8 mouse cellular contexts compared by ENCODE assay signal in genomic region chr16:3744186-3744700, GRCm38 (mm10). TPM values are rescaled to one million over a fixed set of nuclear protein-coding genes. Genes with fewer than 3 reads are reported as not detected.
A peak's percentile ranks its signal among the peaks of the same experiment; 100 is the strongest.
DNase-seq lines count a peak whose midpoint lies in the region; ATAC-seq and TF ChIP-seq lines count a peak whose summit lies in the region.

No protein-coding gene starts in this region.

- TF ChIP-seq CTCF in CH12.LX (conservative IDR thresholded peaks at IDR 0.05 in 1 of 2, IDR thresholded peaks at IDR 0.05 in 1 of 2; ENCODE audit: low read depth in 2 of 2, low read length in 2 of 2): peak in 1 of 2 experiments; percentile 49; a peak in 2 of 4 replicates

- 1% methylated on average over 32 of the region's 32 CpGs for WGBS in intestine, embryonic 15.5 days
- WGBS in midbrain, embryonic 14.5 days: under 1% methylated on average over 32 of the region's 32 CpGs

- TF ChIP-seq POLR2A in CH12.LX (IDR thresholded peaks at IDR 0.05; ENCODE audit: low read depth, low read length): no peak; the same call in none of the 2 replicates

- H3K4me1 ChIP-seq in CH12.LX (ENCODE audit: control insufficient read depth in 1 of 2, insufficient read depth in 2 of 2): peaks cover 3 to 38% of the 10 kb centered on the region in 2 experiments; a peak in 3 of 4 replicates
- H3K4me1 ChIP-seq in erythroblast, embryonic 14.5 days (ENCODE audit: control insufficient read depth): peaks cover 30% of the 10 kb centered on the region
- H3K4me1 ChIP-seq in intestine, embryonic 15.5 days (replicated peaks): peaks cover 11% of the 10 kb centered on the region
- peaks cover 22% of the 10 kb centered on the region for H3K4me1 ChIP-seq in midbrain, embryonic 14.5 days (ENCODE audit: control insufficient read depth, insufficient read depth, low read length)

- intact Hi-C loops in heart, postnatal 10 days (cut with DNase I): loop anchor here (2.0 kb wide), 1 partner anchor 165 kb away; the partner anchor contains the start of genes 1700037C18Rik and Cluap1

- dilution Hi-C loops in CH12.LX (cut with MboI; ENCODE audit: extremely low pct_ligation_motif_present, extremely low pct_unique_long_range_greater_than_20kb, low sequenced_read_pairs): no loop called here

- H3K27me3 ChIP-seq in CH12.LX (replicated peaks): no peaks in the 10 kb centered on the region
- H3K27me3 ChIP-seq in erythroblast, embryonic 14.5 days (ENCODE audit: control insufficient read depth): peaks cover 3% of the 10 kb centered on the region
- no peaks in the 10 kb centered on the region for H3K27me3 ChIP-seq in intestine, embryonic 15.5 days (replicated peaks)
- H3K27me3 ChIP-seq in midbrain, embryonic 14.5 days (ENCODE audit: control insufficient read depth, insufficient read depth, low read length): no peaks in the 10 kb centered on the region

- H3K36me3 ChIP-seq in CH12.LX (replicated peaks in 1 of 2; ENCODE audit: control insufficient read depth in 1 of 2, insufficient read depth in 1 of 2, low read length in 1 of 2): peaks cover 20 to 32% of the 10 kb centered on the region in 2 experiments
- peaks cover 32% of the 10 kb centered on the region for H3K36me3 ChIP-seq in erythroblast, embryonic 14.5 days (ENCODE audit: control insufficient read depth)
- H3K36me3 ChIP-seq in intestine, embryonic 15.5 days: peaks cover 23% of the 10 kb centered on the region
- peaks cover 24% of the 10 kb centered on the region for H3K36me3 ChIP-seq in midbrain, embryonic 14.5 days (ENCODE audit: control insufficient read depth, insufficient read depth, low read length)

- in situ Hi-C loops in CH12.LX (cut with MboI; ENCODE audit: low pct_ligation_motif_present, low pct_unique_long_range_greater_than_20kb, low sequenced_read_pairs): no loop called here

- H3K4me3 ChIP-seq in CH12.LX (replicated peaks in 1 of 3; ENCODE audit: low read depth in 2 of 3, low read length in 2 of 3, poor library complexity in 1 of 3): peak overlapping the region; percentile 64 to 99 (median 66)
- peak overlapping the region; percentile 75 for H3K4me3 ChIP-seq in erythroblast, embryonic 14.5 days (replicated peaks)
- peak overlapping the region; percentile 79 for H3K4me3 ChIP-seq in intestine, embryonic 15.5 days (replicated peaks)
- H3K4me3 ChIP-seq in midbrain, embryonic 14.5 days (replicated peaks; ENCODE audit: low read depth, low read length): peak overlapping the region; percentile 86

- no peak for TF ChIP-seq EP300 in CH12.LX (IDR thresholded peaks at IDR 0.05; ENCODE audit: low read length)

- H3K4me2 ChIP-seq in CH12.LX (ENCODE audit: insufficient read depth, low read depth, poor library complexity, severe bottlenecking): peak overlapping the region; percentile 93
- H3K4me2 ChIP-seq in intestine, embryonic 15.5 days (replicated peaks): peak overlapping the region; percentile 82
- H3K4me2 ChIP-seq in midbrain, embryonic 14.5 days (ENCODE audit: low read length): peak overlapping the region; percentile 96

- TF ChIP-seq RAD21 in CH12.LX (IDR thresholded peaks at IDR 0.05; ENCODE audit: low read depth, low read length): peak; percentile 40

- peak overlapping the region; percentile 45 for H3K27ac ChIP-seq in CH12.LX (ENCODE audit: insufficient read depth, low read depth)
- H3K27ac ChIP-seq in intestine, embryonic 15.5 days: peak overlapping the region; percentile 73
- peak overlapping the region; percentile 90 for H3K27ac ChIP-seq in midbrain, embryonic 14.5 days (replicated peaks; ENCODE audit: low read depth, low read length)

- H3K79me2 ChIP-seq in CH12.LX (replicated peaks; ENCODE audit: control insufficient read depth, extremely low read depth, insufficient read depth, poor library complexity, severe bottlenecking): peaks cover 30% of the 10 kb centered on the region

- peak; percentile 72 for ATAC-seq in intestine, embryonic 15.5 days
- no peak; the same call in 1 of the 2 replicates for ATAC-seq in midbrain, embryonic 14.5 days (ENCODE audit: low FRiP score, low TSS enrichment)

- H3K9me3 ChIP-seq in CH12.LX (replicated peaks; ENCODE audit: low read length): peaks cover 14% of the 10 kb centered on the region
- peaks cover 11% of the 10 kb centered on the region for H3K9me3 ChIP-seq in erythroblast, embryonic 14.5 days (ENCODE audit: control insufficient read depth, low read length)
- H3K9me3 ChIP-seq in intestine, embryonic 15.5 days: no peaks in the 10 kb centered on the region
- peaks cover 12% of the 10 kb centered on the region for H3K9me3 ChIP-seq in midbrain, embryonic 14.5 days (ENCODE audit: control insufficient read depth, low read length)

- peak overlapping the region; percentile 73 for H3K9ac ChIP-seq in CH12.LX (ENCODE audit: insufficient read depth, low read depth)
- H3K9ac ChIP-seq in intestine, embryonic 15.5 days: peak overlapping the region; percentile 83
- H3K9ac ChIP-seq in midbrain, embryonic 14.5 days (replicated peaks; ENCODE audit: low read length): peak overlapping the region; percentile 86

- peak; percentile 15 for DNase-seq in heart, adult 8-10 months (ENCODE audit: low spot score)
- DNase-seq in heart, postnatal 10 days: no peak
- no peak for DNase-seq in CH12.LX (ENCODE audit: extremely low read depth)
- no peak for DNase-seq in midbrain, embryonic 14.5 days
- no peak for DNase-seq in cerebellum, postnatal 4 days (ENCODE audit: low spot score in 2 of 2)
- DNase-seq in kidney, postnatal 10 days: no peak

TF ChIP-seq in CH12.LX, 34 proteins besides CTCF, POLR2A, EP300 and RAD21:
- TF ChIP-seq TCF12 (IDR thresholded peaks at IDR 0.05; ENCODE audit: low read depth, low read length) (no peak; the same call in 1 of the 2 replicates), ZKSCAN1 (IDR thresholded peaks at IDR 0.05; ENCODE audit: borderline replicate concordance, low read depth, low read length) (no peak), POLR2AphosphoS2 (IDR thresholded peaks at IDR 0.05; ENCODE audit: low read depth, low read length) (no peak), PAX5 (IDR thresholded peaks at IDR 0.05; ENCODE audit: low read length) (no peak), ELF1 (IDR thresholded peaks at IDR 0.05; ENCODE audit: low read depth, low read length) (no peak), MAZ (IDR thresholded peaks at IDR 0.05; ENCODE audit: low read depth, low read length) (no peak), SMC3 (IDR thresholded peaks at IDR 0.05; ENCODE audit: low read depth, low read length) (peak; percentile 23; the same call in 1 of the 2 replicates), MEF2A (IDR thresholded peaks at IDR 0.05; ENCODE audit: borderline replicate concordance, low read depth, low read length) (no peak)

RNA-seq across cellular contexts. Expression of gene Zfp263, which starts 0.3 kb away (rescaled TPM):
- total RNA-seq in heart, adult 8-10 months (2022): 1 to 10 TPM; 6.9 to 8.4 (median 7.6) TPM
- 10 to 100 TPM; 11.2 to 13.4 TPM for total RNA-seq in heart, postnatal 10 days (2021)
- total RNA-seq in CH12.LX (2012; rRNA removed): 17.4 and 22.2 TPM in 2 replicates
- 24.2 and 25.8 TPM in 2 replicates for total RNA-seq in CH12.LX (2014; rRNA removed)
- 20.4 and 21.4 TPM in 2 replicates for polyA plus RNA-seq in CH12.LX (2012; ENCODE audit: insufficient read length, low read depth)
- 0.17 and 0.25 TPM in 2 replicates for polyA plus RNA-seq in erythroblast, embryonic 14.5 days (2012)
- polyA plus RNA-seq in intestine, embryonic 15.5 days (2015; fragmentation: Nextera tagmentation; extraction: Ambion mirVana): 38.6 and 40.1 TPM in 2 replicates
- polyA plus RNA-seq in midbrain, embryonic 14.5 days (2014; fragmentation: Nextera tagmentation; extraction: Ambion mirVana): 30.5 and 35.4 TPM in 2 replicates

RNA-seq across cellular contexts. Expression of gene Mefv, which starts 26.3 kb away (rescaled TPM):
- total RNA-seq in heart, adult 8-10 months (2022): not detected
- not detected for total RNA-seq in heart, postnatal 10 days (2021)
- total RNA-seq in CH12.LX (2012; rRNA removed): not detected in 2 replicates
- not detected in 2 replicates for total RNA-seq in CH12.LX (2014; rRNA removed)
- polyA plus RNA-seq in CH12.LX (2012; ENCODE audit: insufficient read length, low read depth): not detected in 2 replicates
- not detected in 2 replicates for polyA plus RNA-seq in erythroblast, embryonic 14.5 days (2012)
- polyA plus RNA-seq in intestine, embryonic 15.5 days (2015; fragmentation: Nextera tagmentation; extraction: Ambion mirVana): 0.19 TPM in 1 of 2 replicates, not detected in the other
- not detected in 2 replicates for polyA plus RNA-seq in midbrain, embryonic 14.5 days (2014; fragmentation: Nextera tagmentation; extraction: Ambion mirVana)

Comparison
In these comparisons a context has a peak if more than half of its experiments do, and no peak if none do; other contexts are left out.
1. RNA of gene Zfp263, which starts 0.3 kb away (polyA plus RNA-seq): 38.6 to 40.1 TPM in intestine, embryonic 15.5 days, 30.5 to 35.4 TPM in midbrain, embryonic 14.5 days and 20.4 to 21.4 TPM in CH12.LX; 0.17 to 0.25 TPM in erythroblast, embryonic 14.5 days; every median in the first group is over 10 times any median in the second.
2. Peak in every context shown above with its lines, with median percentiles within 50 percentile points of each other: H3K27ac ChIP-seq, H3K4me2 ChIP-seq, H3K4me3 ChIP-seq and H3K9ac ChIP-seq.